Mouse (Mus musculus): ENCODE data around the gene Srsf10. TPM values are rescaled to one million over a fixed set of nuclear protein-coding genes. Genes with fewer than 3 reads are reported as not detected.
A peak's percentile ranks its signal among the peaks of the same experiment; 100 is the strongest.

Srsf10 gene
- total RNA-seq, 2 experiments from 2014 or later = 78.4 to 85.6 TPM

GRCm38 (mm10) chr4:135853987-135854546, 1.5 kb upstream of the Srsf10 start:
- DNase-seq (ENCODE audit: low spot score in 2 of 2) = no peak

- DNase-seq (ENCODE audit: low spot score in 2 of 2) = no peak
Measured at GRCm38 (mm10) chr4:135854630-135855029, 917 bp upstream of the Srsf10 start.

- DNase-seq (ENCODE audit: low spot score in 2 of 2) = no peak
Measured at GRCm38 (mm10) chr4:135855080-135855479, 467 bp upstream of the Srsf10 start.

GRCm38 (mm10) chr4:135856223-135857091, 910 bp downstream of the Srsf10 start:
- DNase-seq (ENCODE audit: low spot score in 2 of 2) = peak; percentile 62 to 70

GRCm38 (mm10) chr4:135857597-135858186, 2.1 kb downstream of the Srsf10 start:
- DNase-seq (ENCODE audit: low spot score in 2 of 2) = no peak

GRCm38 (mm10) chr4:135868996-135869395, 13.4 kb downstream of the Srsf10 start:
- DNase-seq (ENCODE audit: low spot score in 2 of 2) = no peak

GRCm38 (mm10) chr4:135870227-135871023, 14.9 kb downstream of the Srsf10 start:
- DNase-seq (ENCODE audit: low spot score in 2 of 2) = no peak

- DNase-seq (ENCODE audit: low spot score in 2 of 2) = no peak
Measured at GRCm38 (mm10) chr4:135872015-135872414, 16.5 kb downstream of the Srsf10 start.

GRCm38 (mm10) chr4:135872589-135873391, 17.2 kb downstream of the Srsf10 start:
- DNase-seq (ENCODE audit: low spot score in 2 of 2) = no peak

- peak; percentile 90 to 94 for DNase-seq (ENCODE audit: low spot score in 2 of 2)
Measured at GRCm38 (mm10) chr4:135873526-135874202, 18.1 kb downstream of the Srsf10 start, which contains the start of gene Pnrc2. Pnrc2 (minus strand) TSS chr4:135873850.

- no peak for DNase-seq (ENCODE audit: low spot score in 2 of 2)
Measured at GRCm38 (mm10) chr4:135874564-135875535, 19.3 kb downstream of the Srsf10 start.

GRCm38 (mm10) chr4:135875546-135875945, 20.0 kb downstream of the Srsf10 start:
- DNase-seq (ENCODE audit: low spot score in 2 of 2) = no peak

GRCm38 (mm10) chr4:135875991-135876582, 20.5 kb downstream of the Srsf10 start:
- DNase-seq (ENCODE audit: low spot score in 2 of 2) = no peak

GRCm38 (mm10) chr4:135876583-135877020, 21.1 kb downstream of the Srsf10 start:
- peak; percentile 53 to 74 for DNase-seq (ENCODE audit: low spot score in 2 of 2)

GRCm38 (mm10) chr4:135877742-135878141, 22.2 kb downstream of the Srsf10 start:
- DNase-seq (ENCODE audit: low spot score in 2 of 2) = no peak

- no peak for DNase-seq (ENCODE audit: low spot score in 2 of 2)
Measured at GRCm38 (mm10) chr4:135879021-135879420, 23.5 kb downstream of the Srsf10 start.

- DNase-seq (ENCODE audit: low spot score in 2 of 2) = no peak
Measured at GRCm38 (mm10) chr4:135880018-135880417, 24.5 kb downstream of the Srsf10 start.

- no peak for DNase-seq (ENCODE audit: low spot score in 2 of 2)
Measured at GRCm38 (mm10) chr4:135880576-135880975, 25.0 kb downstream of the Srsf10 start.

Measured in layer of hippocampus, postnatal 14 days (tissue).